Mouse (Mus musculus) midbrain, embryonic 11.5 days (tissue): ENCODE results near the gene Ndufs8. TPM values are rescaled to one million over a fixed set of nuclear protein-coding genes. Genes with fewer than 3 reads are reported as not detected.

ENCODE experiments used
- ATAC-seq: fragments of 200-750 bp; cut with Nextera tagmentation; 2 replicates; pipeline ENCODE4 v1.8.0; 2017; ENCODE audit warnings: moderate TSS enrichment, moderate library complexity; ENCODE audit not compliant: low FRiP score
- DNase-seq: peaks from one replicate; pipeline ENCODE4 v3.0.0; 2015; ENCODE audit warnings: low spot score; ENCODE audit errors: missing footprints
- H3K27ac ChIP-seq: fragments of 300-500 bp; sonication (generic); 2 replicates; pipeline ENCODE4 v1.5.1; 2014; ENCODE audit warnings: low read depth, low read length
- H3K27me3 ChIP-seq: fragments of 300-500 bp; sonication (generic); 2 replicates; pipeline ENCODE4 v1.6.1; 2014; ENCODE audit warnings: mild to moderate bottlenecking, low read length, moderate library complexity, mixed read lengths; ENCODE audit not compliant: control insufficient read depth, insufficient read depth
- H3K36me3 ChIP-seq: fragments of 300-500 bp; sonication (generic); 2 replicates; pipeline ENCODE4 v1.6.1; 2014; ENCODE audit warnings: mild to moderate bottlenecking, low read length, moderate library complexity, mixed read lengths; ENCODE audit not compliant: control insufficient read depth, insufficient read depth
- H3K4me1 ChIP-seq: fragments of 300-500 bp; sonication (generic); 2 replicates; pipeline ENCODE4 v1.6.1; 2014; ENCODE audit warnings: low read length; ENCODE audit not compliant: control insufficient read depth, insufficient read depth
- H3K4me2 ChIP-seq: fragments of 300-500 bp; sonication (generic); 2 replicates; pipeline ENCODE4 v1.6.1; 2014; ENCODE audit warnings: mild to moderate bottlenecking, moderate library complexity
- H3K4me3 ChIP-seq: fragments of 300-500 bp; sonication (generic); 2 replicates; pipeline ENCODE4 v1.5.1; 2014; ENCODE audit warnings: low read depth, low read length
- H3K9ac ChIP-seq: fragments of 300-500 bp; sonication (generic); 2 replicates; pipeline ENCODE4 v1.6.1; 2014; ENCODE audit warnings: low read length
- H3K9me3 ChIP-seq: fragments of 300-500 bp; sonication (generic); 2 replicates; pipeline ENCODE4 v1.6.1; 2016; ENCODE audit warnings: low read length; ENCODE audit not compliant: control insufficient read depth
- WGBS: fragments of 180-500 bp; shearing (Covaris S2); extraction: QIAGEN DNeasy Blood & Tissue Kit; methylation state at CpG from one replicate; pipeline ENCODE4 v1.1.7; 2014; 5-methylcytosine and 5-hydroxymethylcytosine counted together
- polyA plus RNA-seq: library from polyadenylated mRNA; unstranded; fragments of >200 nt; fragmentation: Nextera tagmentation; extraction: Ambion mirVana; gene quantifications from 2 replicates; pipeline ENCODE4 v1.2.1, GENCODE M21; 2014

The Ndufs8 gene
- polyA plus RNA-seq, 1 experiment from 2014 or later: 235 TPM

GRCm38 (mm10) chr19:3951461-3951860 lies 38.9 kb upstream of the Ndufs8 start:
- H3K4me3 ChIP-seq: no peak overlapping the region
- no peak overlapping the region for H3K4me2 ChIP-seq
- H3K27me3 ChIP-seq: no peaks in the 10 kb centered on the region
- H3K27ac ChIP-seq: no peak overlapping the region
- H3K9ac ChIP-seq: no peak overlapping the region
- no peaks in the 10 kb centered on the region for H3K36me3 ChIP-seq
- peak; percentile 19 for DNase-seq
- H3K4me1 ChIP-seq: no peaks in the 10 kb centered on the region
- no peaks in the 10 kb centered on the region for H3K9me3 ChIP-seq
- no peak for ATAC-seq

- WGBS: 78% methylated on average over 3 of the region's 3 CpGs
- H3K9ac ChIP-seq: no peak overlapping the region
- ATAC-seq: no peak
- no peaks in the 10 kb centered on the region for H3K4me1 ChIP-seq
- no peaks in the 10 kb centered on the region for H3K9me3 ChIP-seq
- DNase-seq: no peak
- no peaks in the 10 kb centered on the region for H3K27me3 ChIP-seq
- H3K27ac ChIP-seq: no peak overlapping the region
- no peaks in the 10 kb centered on the region for H3K36me3 ChIP-seq
- no peak overlapping the region for H3K4me2 ChIP-seq
- no peak overlapping the region for H3K4me3 ChIP-seq
These were observed 37.8 kb upstream of the Ndufs8 start for GRCm38 (mm10) chr19:3950331-3950730.

- DNase-seq: no peak
- no peak for ATAC-seq
- no peak overlapping the region for H3K4me3 ChIP-seq
- no peaks in the 10 kb centered on the region for H3K4me1 ChIP-seq
- no peaks in the 10 kb centered on the region for H3K36me3 ChIP-seq
- no peak overlapping the region for H3K27ac ChIP-seq
- no peaks in the 10 kb centered on the region for H3K27me3 ChIP-seq
- H3K9me3 ChIP-seq: no peaks in the 10 kb centered on the region
- no peak overlapping the region for H3K9ac ChIP-seq
- no peak overlapping the region for H3K4me2 ChIP-seq
- 67% methylated on average over 14 of the region's 14 CpGs for WGBS
These were observed 36.0 kb upstream of the Ndufs8 start for GRCm38 (mm10) chr19:3948546-3948945.

- H3K4me2 ChIP-seq: no peak overlapping the region
- no peaks in the 10 kb centered on the region for H3K9me3 ChIP-seq
- DNase-seq (no peak), ATAC-seq (no peak)
- H3K4me3 ChIP-seq: no peak overlapping the region
- H3K36me3 ChIP-seq: no peaks in the 10 kb centered on the region
- WGBS: 83% methylated on average over 3 of the region's 3 CpGs
- H3K9ac ChIP-seq: no peak overlapping the region
- H3K27me3 ChIP-seq: no peaks in the 10 kb centered on the region
- H3K27ac ChIP-seq: no peak overlapping the region
- H3K4me1 ChIP-seq: 0 out of 2 replicates have a peak, but pooled peaks cover 2% of the 10 kb centered on the region
These were observed 35.2 kb upstream of the Ndufs8 start for GRCm38 (mm10) chr19:3947813-3948212.

- H3K4me3 ChIP-seq: no peak overlapping the region
- H3K4me1 ChIP-seq: 0 out of 2 replicates have a peak, but pooled peaks cover 2% of the 10 kb centered on the region
- no peaks in the 10 kb centered on the region for H3K9me3 ChIP-seq
- no peak overlapping the region for H3K27ac ChIP-seq
- ATAC-seq (peak; percentile 57; the same call in 1 of the 2 replicates), DNase-seq (peak; percentile 93)
- no peaks in the 10 kb centered on the region for H3K36me3 ChIP-seq
- H3K4me2 ChIP-seq: no peak overlapping the region
- H3K27me3 ChIP-seq: no peaks in the 10 kb centered on the region
- 13% methylated on average over 2 of the region's 2 CpGs for WGBS
- no peak overlapping the region for H3K9ac ChIP-seq
These were observed 34.1 kb upstream of the Ndufs8 start for GRCm38 (mm10) chr19:3946715-3947114.

DNA sequence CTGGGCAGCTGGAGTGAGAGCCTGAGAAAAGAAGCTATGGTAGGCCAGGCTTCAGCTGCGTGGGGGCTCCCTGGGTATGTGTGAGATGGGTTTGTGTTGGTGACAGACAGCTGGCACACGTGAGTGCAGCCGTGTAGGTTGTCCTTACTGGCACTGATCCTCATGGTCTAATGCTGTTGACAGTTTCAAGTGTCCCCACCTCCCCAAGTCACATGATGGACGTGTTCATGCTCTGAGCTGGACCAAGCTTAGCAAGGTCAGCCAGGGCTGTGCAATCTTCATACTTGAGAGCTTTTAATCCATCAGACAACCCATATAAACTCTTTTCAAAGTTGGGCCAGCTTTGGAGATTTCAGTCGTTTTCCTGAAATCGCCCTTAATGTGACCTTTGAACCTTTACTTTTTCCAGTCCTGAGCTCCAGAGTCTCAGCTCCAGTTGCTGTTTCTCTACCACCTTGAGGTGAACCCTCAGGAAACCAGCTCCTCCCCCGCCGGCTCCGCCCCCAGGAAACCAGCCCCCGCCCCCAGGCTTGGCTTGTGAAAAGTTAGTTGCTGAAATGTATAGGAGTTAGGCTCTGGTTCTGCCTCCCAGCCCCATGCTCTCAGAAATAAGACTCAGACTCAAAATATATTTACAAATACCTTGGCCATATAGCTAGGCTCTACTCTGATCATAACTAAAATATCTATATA lies 33.4 kb upstream of the Ndufs8 start:
- Histone ChIP-seq H3K36me3 (no peaks in the 10 kb centered on the region), H3K9ac (no peak overlapping the region), H3K4me2 (no peak overlapping the region), H3K4me1 (0 out of 2 replicates have a peak, but pooled peaks cover 2% of the 10 kb centered on the region), H3K27ac (no peak overlapping the region), H3K27me3 (no peaks in the 10 kb centered on the region), H3K4me3 (no peak overlapping the region), H3K9me3 (no peaks in the 10 kb centered on the region)
- DNase-seq: no peak
- no peak for ATAC-seq
- WGBS: 31% methylated on average over 10 of the region's 10 CpGs

GRCm38 (mm10) chr19:3942986-3943735 lies 30.6 kb upstream of the Ndufs8 start:
- 23% methylated on average over 27 of the region's 27 CpGs for WGBS
- Histone ChIP-seq H3K9ac (no peak overlapping the region), H3K4me2 (no peak overlapping the region)

DNA sequence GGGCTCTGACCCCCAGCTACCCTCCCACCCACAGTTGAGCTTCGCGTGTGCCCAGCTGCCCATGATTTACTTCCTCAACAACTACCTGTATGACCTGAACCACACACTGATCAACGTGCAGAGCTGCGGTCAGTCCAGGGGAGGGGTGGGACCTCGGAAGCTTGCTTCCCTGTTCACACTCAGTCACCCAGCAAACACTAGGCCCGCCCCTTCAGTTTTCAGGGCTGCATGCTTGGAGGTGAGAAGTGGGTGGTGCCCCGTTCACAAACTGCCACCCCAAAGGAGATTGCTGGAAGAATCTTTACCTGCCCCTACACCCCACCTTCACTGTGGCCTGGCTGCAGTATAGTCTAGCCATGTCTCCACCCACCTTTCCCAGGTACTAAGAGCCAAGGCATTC lies 29.7 kb upstream of the Ndufs8 start:
- Histone ChIP-seq H3K27ac (no peak overlapping the region), H3K4me1 (0 out of 2 replicates have a peak, but pooled peaks cover 2% of the 10 kb centered on the region), H3K9ac (no peak overlapping the region), H3K9me3 (no peaks in the 10 kb centered on the region), H3K36me3 (no peaks in the 10 kb centered on the region), H3K4me2 (no peak overlapping the region), H3K27me3 (no peaks in the 10 kb centered on the region), H3K4me3 (no peak overlapping the region)
- DNase-seq (no peak), ATAC-seq (no peak)
- 82% methylated on average over 7 of the region's 7 CpGs for WGBS

More at GRCm38 (mm10) chr19:3942986-3943735, 30.6 kb upstream of the Ndufs8 start:
- Histone ChIP-seq H3K36me3 (no peaks in the 10 kb centered on the region), H3K27ac (no peak overlapping the region), H3K27me3 (no peaks in the 10 kb centered on the region), H3K4me3 (no peak overlapping the region), H3K9me3 (no peaks in the 10 kb centered on the region), H3K4me1 (0 out of 2 replicates have a peak, but pooled peaks cover 2% of the 10 kb centered on the region)
- no peak for ATAC-seq
- no peak for DNase-seq
